Mouse (Mus musculus) layer of hippocampus, adult 9-10 months (tissue): ENCODE data around the gene Oaz3.

Experiments
- DNase-seq: peaks from one replicate; pipeline ENCODE4 v3.0.0; 2022; ENCODE audit warnings: low spot score

The Oaz3 gene

DNA sequence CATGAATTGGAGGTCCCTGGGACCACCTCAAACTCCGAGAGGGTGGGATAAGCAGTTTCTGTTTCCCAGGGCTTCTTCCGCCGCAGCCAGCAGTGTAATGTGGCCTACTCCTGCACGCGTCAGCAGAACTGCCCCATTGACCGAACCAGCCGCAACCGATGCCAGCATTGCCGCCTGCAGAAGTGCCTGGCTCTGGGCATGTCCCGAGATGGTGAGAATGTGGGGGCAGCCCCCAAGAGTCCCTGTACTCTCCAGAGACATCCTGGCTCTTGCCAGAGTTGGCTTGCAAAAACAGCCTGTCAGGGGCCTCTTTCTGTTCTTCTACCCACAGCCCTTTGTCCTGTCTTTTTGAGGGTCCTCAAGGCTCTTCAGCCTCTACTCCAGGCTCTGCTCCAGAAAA, 56.3 kb downstream of the Oaz3 start:
- DNase-seq = no peak

DNA sequence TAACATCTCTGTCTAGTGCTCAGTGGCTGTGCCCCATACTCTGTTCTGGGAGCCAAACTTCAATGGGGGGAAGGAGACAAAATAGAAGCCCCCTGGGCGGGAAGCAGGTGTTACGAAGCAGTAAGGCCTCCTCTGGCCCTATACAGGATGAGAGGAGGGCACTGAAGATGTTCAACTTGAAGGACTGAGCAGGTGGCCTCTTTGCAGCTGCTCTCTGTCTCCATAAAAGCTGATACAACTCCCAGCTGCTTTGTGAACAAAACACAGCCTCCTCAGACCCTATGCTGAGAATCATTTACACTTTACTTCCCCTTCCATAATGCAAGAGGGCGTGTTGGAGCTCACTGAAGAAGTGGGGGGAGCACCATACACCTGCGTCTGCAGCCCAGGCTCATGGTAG, 57.0 kb downstream of the Oaz3 start:
- DNase-seq = no peak

DNA sequence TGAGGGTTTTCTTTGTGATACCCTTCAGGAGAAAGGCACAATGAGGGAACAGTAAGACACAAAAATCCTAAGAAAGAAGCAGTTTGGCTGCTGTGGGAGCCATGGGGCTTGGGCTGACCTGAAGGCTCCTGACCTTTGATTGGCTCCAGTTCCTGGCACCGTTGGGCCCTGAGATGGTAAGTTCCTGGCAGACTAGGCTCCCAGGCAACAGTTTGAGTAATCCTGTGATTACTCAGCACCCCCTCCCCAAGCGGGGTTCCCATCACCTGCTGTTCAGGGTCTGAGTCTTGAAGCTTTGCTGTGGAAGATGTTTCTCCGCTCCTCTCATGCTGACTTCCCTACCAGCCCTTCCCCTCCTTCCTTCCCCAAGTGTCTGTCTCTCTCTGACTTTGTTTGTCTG, 60.2 kb downstream of the Oaz3 start:
- DNase-seq = no peak
